Mouse (Mus musculus) heart, postnatal 0 days (tissue): ENCODE data around the gene Prickle1.

ENCODE experiments used
- CTCF ChIP-seq: IDR thresholded peaks from 2 replicates; pipeline ENCODE4 v1.5.1; 2016; ENCODE audit warnings: antibody characterized with exemption, control low read depth, low read depth
- EP300 ChIP-seq: IDR thresholded peaks from 2 replicates; pipeline ENCODE4 v1.6.1; 2016; ENCODE audit warnings: antibody characterized with exemption, low read depth

DNA sequence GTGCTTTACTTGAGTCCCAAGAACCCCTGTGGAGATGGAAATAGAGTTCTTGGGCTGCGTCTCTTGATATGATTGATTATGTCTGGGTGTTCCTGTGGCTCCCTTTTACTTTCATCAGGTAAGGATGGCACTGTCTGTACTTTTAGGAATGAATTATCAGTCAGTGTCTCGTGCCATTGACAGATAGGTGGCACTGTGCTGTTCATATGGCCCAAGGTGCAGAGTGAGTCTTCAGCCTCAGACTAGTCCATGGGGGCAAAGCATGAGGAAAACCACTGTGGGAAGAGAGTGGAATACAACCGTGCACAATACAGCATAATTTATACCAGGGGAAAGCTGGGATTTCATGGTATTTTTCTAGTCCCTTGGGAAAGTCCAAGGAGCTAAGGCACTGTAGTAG is 117.0 kb downstream of the Prickle1 start:
- TF ChIP-seq CTCF (peak; percentile 21), EP300 (no peak)
